Mouse (Mus musculus) bone marrow, adult 2 months (tissue): ENCODE results near the gene Gm17324.

Experiments
- CTCF ChIP-seq: fragments of 200-500 bp; IDR thresholded peaks from 2 replicates; pipeline ENCODE4 v1.5.1; 2011; ENCODE audit warnings: low read length, control low read depth; ENCODE audit not compliant: control insufficient read depth, insufficient read depth
- POLR2A ChIP-seq: fragments of 200-500 bp; IDR thresholded peaks from 2 replicates; pipeline ENCODE4 v1.6.1; 2011; ENCODE audit warnings: low read depth, mild to moderate bottlenecking, control low read depth, low read length, borderline replicate concordance; ENCODE audit not compliant: control insufficient read depth

GRCm38 (mm10) chr9:78493171-78493570 is 44.6 kb upstream of the Gm17324 start:
- TF ChIP-seq CTCF = no peak
- no peak for TF ChIP-seq POLR2A
